Mouse (Mus musculus): ENCODE measurements at regions not wholly inside any gene's neighbourhood (a gene's known extent, or its start where the extent isn't known, plus 50 kb on each side); places are given as distances from the start of the nearest gene placed in this dataset.

- H3K4me3 ChIP-seq (ENCODE audit: extremely low read depth, insufficient read depth, insufficient read length), result no peak overlapping the region
- H3K27ac ChIP-seq (ENCODE audit: insufficient read depth, low read length), result no peak overlapping the region
- no peaks in the 10 kb centered on the region for H3K27me3 ChIP-seq (ENCODE audit: control insufficient read depth, insufficient read depth, low read length)
- TF ChIP-seq POLR2A (IDR thresholded peaks at IDR 0.05; ENCODE audit: low read depth, low read length) (no peak), CTCF (IDR thresholded peaks at IDR 0.05; ENCODE audit: extremely low read depth, insufficient read depth, insufficient read length, insufficient replicate concordance) (no peak)
- no peaks in the 10 kb centered on the region for H3K36me3 ChIP-seq (ENCODE audit: control insufficient read depth, insufficient read depth, low read length)
- WGBS, result 68% methylated on average over 3 of the region's 3 CpGs
- DNase-seq (ENCODE audit: low read depth in 1 of 2, low spot score in 2 of 2), result no peak
- peaks cover 6% of the 10 kb centered on the region; the same call in 1 of the 2 replicates for H3K4me1 ChIP-seq (ENCODE audit: control insufficient read depth, insufficient read depth, insufficient read length)
Observed at GRCm38 (mm10) chr16:24237425-24237824, 155.9 kb upstream of the Lpp start.

DNA sequence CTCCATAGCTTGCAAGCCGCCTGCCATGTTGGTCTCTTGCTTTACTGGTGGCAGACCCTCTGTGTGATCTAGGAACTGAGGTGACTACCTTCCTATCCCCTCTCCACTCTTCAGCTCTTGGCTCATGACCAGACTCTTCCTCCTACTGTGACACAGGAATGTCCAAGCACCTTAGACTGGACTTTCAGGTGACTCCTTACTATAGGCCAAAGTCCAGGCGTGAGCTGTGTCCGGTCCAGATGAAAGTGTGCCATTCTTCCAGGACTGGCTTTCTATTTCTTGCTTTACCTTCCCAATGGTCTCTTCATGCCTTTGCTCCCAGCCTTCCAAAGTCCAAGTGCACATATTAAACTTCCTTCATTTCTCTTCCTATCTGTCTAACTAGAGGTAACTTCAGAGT is 156.3 kb upstream of the Lpp start:
- H3K27me3 ChIP-seq (ENCODE audit: control insufficient read depth, insufficient read depth, low read length), result no peaks in the 10 kb centered on the region
- TF ChIP-seq POLR2A (IDR thresholded peaks at IDR 0.05; ENCODE audit: low read depth, low read length), result no peak
- TF ChIP-seq CTCF (IDR thresholded peaks at IDR 0.05; ENCODE audit: extremely low read depth, insufficient read depth, insufficient read length, insufficient replicate concordance), result no peak
- WGBS, result 92% methylated on average over 3 of the region's 3 CpGs
- DNase-seq (ENCODE audit: low read depth in 1 of 2, low spot score in 2 of 2), result no peak
- H3K36me3 ChIP-seq (ENCODE audit: control insufficient read depth, insufficient read depth, low read length), result no peaks in the 10 kb centered on the region
- no peak overlapping the region for H3K4me3 ChIP-seq (ENCODE audit: extremely low read depth, insufficient read depth, insufficient read length)
- H3K27ac ChIP-seq (ENCODE audit: insufficient read depth, low read length), result no peak overlapping the region
- peaks cover 6% of the 10 kb centered on the region; the same call in 1 of the 2 replicates for H3K4me1 ChIP-seq (ENCODE audit: control insufficient read depth, insufficient read depth, insufficient read length)

GRCm38 (mm10) chr16:24236511-24236910 is 156.8 kb upstream of the Lpp start:
- TF ChIP-seq CTCF (IDR thresholded peaks at IDR 0.05; ENCODE audit: extremely low read depth, insufficient read depth, insufficient read length, insufficient replicate concordance) (no peak), POLR2A (IDR thresholded peaks at IDR 0.05; ENCODE audit: low read depth, low read length) (no peak)
- Histone ChIP-seq H3K27me3 (ENCODE audit: control insufficient read depth, insufficient read depth, low read length) (no peaks in the 10 kb centered on the region), H3K27ac (ENCODE audit: insufficient read depth, low read length) (no peak overlapping the region), H3K36me3 (ENCODE audit: control insufficient read depth, insufficient read depth, low read length) (no peaks in the 10 kb centered on the region), H3K4me1 (ENCODE audit: control insufficient read depth, insufficient read depth, insufficient read length) (peaks cover 6% of the 10 kb centered on the region; the same call in 1 of the 2 replicates), H3K4me3 (ENCODE audit: extremely low read depth, insufficient read depth, insufficient read length) (no peak overlapping the region)
- 85% methylated on average over 3 of the region's 3 CpGs for WGBS
- no peak for DNase-seq (ENCODE audit: low read depth in 1 of 2, low spot score in 2 of 2)

DNA sequence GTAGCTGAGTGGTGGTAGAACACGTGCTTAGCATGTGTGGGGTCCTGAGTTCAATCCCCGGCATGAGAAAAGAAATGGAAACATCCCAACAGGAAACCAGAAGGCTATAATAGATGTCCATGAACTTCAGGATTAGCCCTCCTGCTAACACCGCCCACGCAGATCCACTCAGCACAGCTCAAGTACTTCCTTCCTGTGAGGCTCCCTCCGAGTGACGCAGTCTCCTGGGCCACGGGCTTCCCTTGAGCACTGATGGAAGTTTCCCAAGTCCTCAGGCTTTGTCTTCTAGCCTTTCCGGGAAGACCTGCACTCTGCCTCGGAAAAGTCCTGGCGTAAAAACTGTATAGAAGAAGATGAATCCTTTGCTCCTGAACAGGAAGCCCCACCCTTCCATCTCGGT is 158.5 kb upstream of the Lpp start:
- H3K27me3 ChIP-seq (ENCODE audit: control insufficient read depth, insufficient read depth, low read length), result no peaks in the 10 kb centered on the region
- H3K36me3 ChIP-seq (ENCODE audit: control insufficient read depth, insufficient read depth, low read length), result no peaks in the 10 kb centered on the region
- WGBS, result 42% methylated on average over 11 of the region's 11 CpGs
- no peak overlapping the region for H3K4me3 ChIP-seq (ENCODE audit: extremely low read depth, insufficient read depth, insufficient read length)
- peaks cover 6% of the 10 kb centered on the region; the same call in 1 of the 2 replicates for H3K4me1 ChIP-seq (ENCODE audit: control insufficient read depth, insufficient read depth, insufficient read length)
- H3K27ac ChIP-seq (ENCODE audit: insufficient read depth, low read length), result no peak overlapping the region
- TF ChIP-seq CTCF (IDR thresholded peaks at IDR 0.05; ENCODE audit: extremely low read depth, insufficient read depth, insufficient read length, insufficient replicate concordance) (no peak), POLR2A (IDR thresholded peaks at IDR 0.05; ENCODE audit: low read depth, low read length) (no peak)
- DNase-seq (ENCODE audit: low read depth in 1 of 2, low spot score in 2 of 2), result no peak

- no peak for TF ChIP-seq CTCF (IDR thresholded peaks at IDR 0.05; ENCODE audit: extremely low read depth, insufficient read depth, insufficient read length, insufficient replicate concordance)
- no peak for TF ChIP-seq POLR2A (IDR thresholded peaks at IDR 0.05; ENCODE audit: low read depth, low read length)
- 74% methylated on average over 6 of the region's 6 CpGs for WGBS
- H3K4me1 ChIP-seq (ENCODE audit: control insufficient read depth, insufficient read depth, insufficient read length), result peaks cover 2% of the 10 kb centered on the region; the same call in 1 of the 2 replicates
- no peak overlapping the region for H3K27ac ChIP-seq (ENCODE audit: insufficient read depth, low read length)
- H3K4me3 ChIP-seq (ENCODE audit: extremely low read depth, insufficient read depth, insufficient read length), result no peak overlapping the region
- DNase-seq (ENCODE audit: low read depth in 1 of 2, low spot score in 2 of 2), result no peak
- H3K36me3 ChIP-seq (ENCODE audit: control insufficient read depth, insufficient read depth, low read length), result no peaks in the 10 kb centered on the region
- no peaks in the 10 kb centered on the region for H3K27me3 ChIP-seq (ENCODE audit: control insufficient read depth, insufficient read depth, low read length)
Observed at GRCm38 (mm10) chr16:24232001-24232530, 161.2 kb upstream of the Lpp start.

GRCm38 (mm10) chr16:24231506-24231905 is 161.8 kb upstream of the Lpp start:
- no peak overlapping the region for H3K4me3 ChIP-seq (ENCODE audit: extremely low read depth, insufficient read depth, insufficient read length)
- no peaks in the 10 kb centered on the region for H3K27me3 ChIP-seq (ENCODE audit: control insufficient read depth, insufficient read depth, low read length)
- DNase-seq (ENCODE audit: low read depth in 1 of 2, low spot score in 2 of 2), result no peak
- 77% methylated on average over 5 of the region's 5 CpGs for WGBS
- no peak overlapping the region for H3K27ac ChIP-seq (ENCODE audit: insufficient read depth, low read length)
- TF ChIP-seq CTCF (IDR thresholded peaks at IDR 0.05; ENCODE audit: extremely low read depth, insufficient read depth, insufficient read length, insufficient replicate concordance) (no peak), POLR2A (IDR thresholded peaks at IDR 0.05; ENCODE audit: low read depth, low read length) (no peak)
- peaks cover 2% of the 10 kb centered on the region; the same call in 1 of the 2 replicates for H3K4me1 ChIP-seq (ENCODE audit: control insufficient read depth, insufficient read depth, insufficient read length)
- H3K36me3 ChIP-seq (ENCODE audit: control insufficient read depth, insufficient read depth, low read length), result no peaks in the 10 kb centered on the region

GRCm38 (mm10) chr16:24229002-24229607 is 164.2 kb upstream of the Lpp start:
- no peak for DNase-seq (ENCODE audit: low read depth in 1 of 2, low spot score in 2 of 2)
- TF ChIP-seq CTCF (IDR thresholded peaks at IDR 0.05; ENCODE audit: extremely low read depth, insufficient read depth, insufficient read length, insufficient replicate concordance) (no peak), POLR2A (IDR thresholded peaks at IDR 0.05; ENCODE audit: low read depth, low read length) (no peak)
- H3K36me3 ChIP-seq (ENCODE audit: control insufficient read depth, insufficient read depth, low read length), result no peaks in the 10 kb centered on the region
- no peaks in the 10 kb centered on the region for H3K27me3 ChIP-seq (ENCODE audit: control insufficient read depth, insufficient read depth, low read length)
- H3K4me1 ChIP-seq (ENCODE audit: control insufficient read depth, insufficient read depth, insufficient read length), result no peaks in the 10 kb centered on the region
- no peak overlapping the region for H3K4me3 ChIP-seq (ENCODE audit: extremely low read depth, insufficient read depth, insufficient read length)
- H3K27ac ChIP-seq (ENCODE audit: insufficient read depth, low read length), result no peak overlapping the region
- WGBS, result 91% methylated on average over 7 of the region's 7 CpGs

Measured in spleen, adult 2 months (tissue).